Mouse (Mus musculus) small intestine, adult 2 months (tissue): ENCODE measurements at regions not wholly inside any gene's neighbourhood (a gene's known extent, or its start where the extent isn't known, plus 50 kb on each side); places are given as distances from the start of the nearest gene placed in this dataset.

Source experiments
- CTCF ChIP-seq: fragments of 200-500 bp; IDR thresholded peaks from 2 replicates; pipeline ENCODE4 v1.5.1; 2012; ENCODE audit warnings: low read depth, mild to moderate bottlenecking, control low read depth, inconsistent platforms, low read length, moderate library complexity, mixed read lengths; ENCODE audit not compliant: insufficient replicate concordance, insufficient read length; ENCODE audit errors: extremely low read depth
- POLR2A ChIP-seq: fragments of 200-500 bp; IDR thresholded peaks from 2 replicates; pipeline ENCODE4 v1.6.1; 2012; ENCODE audit warnings: low read depth, mild to moderate bottlenecking, control low read depth, inconsistent platforms, low read length, moderate library complexity

DNA sequence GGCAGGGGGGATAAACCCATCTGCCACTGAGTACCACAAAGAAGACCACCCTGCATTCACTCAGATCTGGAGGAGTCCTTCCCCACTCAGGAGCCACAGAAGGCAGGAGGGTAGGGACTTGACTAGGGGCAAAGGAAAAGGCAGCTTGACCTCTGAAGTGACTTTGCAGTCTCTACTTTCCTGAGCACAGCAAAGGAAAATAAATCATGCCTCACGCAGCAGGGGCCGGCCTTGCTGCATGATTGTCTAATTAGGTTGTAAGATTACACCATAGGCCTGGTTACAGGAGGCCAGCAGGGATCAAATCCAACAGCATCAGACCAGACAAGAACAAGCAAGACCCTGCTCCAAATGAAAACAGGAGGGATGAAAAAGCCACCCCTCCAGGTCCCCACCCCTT is 180.0 kb downstream of the Gm12728 start:
- TF ChIP-seq POLR2A = no peak
- TF ChIP-seq CTCF = no peak
